Mouse (Mus musculus) thymus, postnatal 25 days (tissue): Measurements from ENCODE around the gene Ppm1m.

Source experiments
- DNase-seq: peaks from one replicate; pipeline ENCODE4 v3.0.0; 2022

Ppm1m gene

GRCm38 (mm10) chr9:106156921-106157622 lies 42.5 kb downstream of the Ppm1m start:
- DNase-seq = no peak

- DNase-seq = peak; percentile 59
These were observed 43.1 kb downstream of the Ppm1m start for GRCm38 (mm10) chr9:106156419-106156818.

- DNase-seq = no peak
These were observed 45.4 kb downstream of the Ppm1m start for GRCm38 (mm10) chr9:106154106-106154505.

GRCm38 (mm10) chr9:106149399-106149754 lies 50.2 kb downstream of the Ppm1m start:
- no peak for DNase-seq

- DNase-seq = no peak
These were observed 50.8 kb downstream of the Ppm1m start for GRCm38 (mm10) chr9:106148541-106149398.

GRCm38 (mm10) chr9:106147851-106148431 lies 51.6 kb downstream of the Ppm1m start:
- DNase-seq = no peak

- DNase-seq = no peak
These were observed 52.3 kb downstream of the Ppm1m start for GRCm38 (mm10) chr9:106147281-106147680.

- DNase-seq = no peak
These were observed 54.0 kb downstream of the Ppm1m start for GRCm38 (mm10) chr9:106145582-106145981.
